Mouse (Mus musculus) left cerebral cortex, postnatal 10 days (tissue): Measurements from ENCODE around the gene Rep15. TPM values are rescaled to one million over a fixed set of nuclear protein-coding genes. Genes with fewer than 3 reads are reported as not detected.

ENCODE experiments used
- DNase-seq, 2 experiments: peaks; one replicate each; pipeline ENCODE4 v3.0.0; 2021 to 2022; ENCODE audit warnings: low spot score in 2 of 2, mixed read lengths in 1 of 2; ENCODE audit errors: extremely low spot score in 1 of 2
- intact Hi-C: fragments of 180-260 bp; cut with DNase I; formaldehyde crosslinking; loops from one replicate; pipeline ENCODE4 v1.15.1; 2025
- total RNA-seq, 2 experiments: library from RNA; stranded (reverse); gene quantifications; 2 replicates each; pipeline ENCODE4 v1.2.3; 2021

Rep15 gene
- 1 to 10 TPM; 2.9 TPM for total RNA-seq

- intact Hi-C loops = no loop called here
- DNase-seq = no peak
These were observed at the start of gene Rep15 for GRCm38 (mm10) chr6:147032303-147032925. Gene Rep15 (plus strand): TSS chr6:147032584.

- intact Hi-C loops = no loop called here
- DNase-seq = no peak
These were observed 47.8 kb upstream of the Rep15 start for GRCm38 (mm10) chr6:146984569-146984968.

GRCm38 (mm10) chr6:146994236-146994635, 38.1 kb upstream of the Rep15 start:
- intact Hi-C loops = loop anchor here (2.0 kb wide), 1 partner anchor 161 kb away; no protein-coding TSS in a partner anchor
- peak; percentile 67 to 70 for DNase-seq

GRCm38 (mm10) chr6:146995391-146995790, 37.0 kb upstream of the Rep15 start:
- DNase-seq = no peak
- intact Hi-C loops = loop anchor here (2.0 kb wide), 1 partner anchor 163 kb away; no protein-coding TSS in a partner anchor

GRCm38 (mm10) chr6:146995878-146996277, 36.5 kb upstream of the Rep15 start:
- no peak for DNase-seq
- intact Hi-C loops = loop anchor here (2.0 kb wide), 1 partner anchor 163 kb away; no protein-coding TSS in a partner anchor

- no peak for DNase-seq
- intact Hi-C loops = no loop called here
These were observed 35.4 kb upstream of the Rep15 start for GRCm38 (mm10) chr6:146997006-146997405.

- intact Hi-C loops = no loop called here
- DNase-seq = no peak
These were observed 33.7 kb upstream of the Rep15 start for GRCm38 (mm10) chr6:146998710-146999109.

GRCm38 (mm10) chr6:146999302-146999701, 33.1 kb upstream of the Rep15 start:
- no peak for DNase-seq
- intact Hi-C loops = no loop called here

- intact Hi-C loops = no loop called here
- DNase-seq = no peak
These were observed 32.6 kb upstream of the Rep15 start for GRCm38 (mm10) chr6:146999755-147000154.

- intact Hi-C loops = no loop called here
- DNase-seq = peak in 1 of 2 experiments; percentile 54
These were observed 24.2 kb upstream of the Rep15 start for GRCm38 (mm10) chr6:147008148-147008547.

- intact Hi-C loops = no loop called here
These were observed 22.0 kb upstream of the Rep15 start for GRCm38 (mm10) chr6:147010358-147010757.

GRCm38 (mm10) chr6:147010811-147011520, 21.4 kb upstream of the Rep15 start:
- intact Hi-C loops = no loop called here
- no peak for DNase-seq

More at GRCm38 (mm10) chr6:147010358-147010757, 22.0 kb upstream of the Rep15 start:
- no peak for DNase-seq

- intact Hi-C loops = no loop called here
- DNase-seq = no peak
These were observed 20.8 kb upstream of the Rep15 start for GRCm38 (mm10) chr6:147011555-147011954.

GRCm38 (mm10) chr6:147011977-147012376, 20.4 kb upstream of the Rep15 start:
- intact Hi-C loops = no loop called here
- no peak for DNase-seq

- intact Hi-C loops = no loop called here
- DNase-seq = no peak
These were observed 18.8 kb upstream of the Rep15 start for GRCm38 (mm10) chr6:147013546-147013945.

- intact Hi-C loops = no loop called here
- DNase-seq = no peak
These were observed 14.5 kb upstream of the Rep15 start for GRCm38 (mm10) chr6:147017906-147018305.

- intact Hi-C loops = no loop called here
- no peak for DNase-seq
These were observed 14.0 kb upstream of the Rep15 start for GRCm38 (mm10) chr6:147018364-147018763.

- intact Hi-C loops = no loop called here
- no peak for DNase-seq
These were observed 11.2 kb upstream of the Rep15 start for GRCm38 (mm10) chr6:147021181-147021580.

GRCm38 (mm10) chr6:147022375-147023132, 9.8 kb upstream of the Rep15 start:
- DNase-seq = peak in 1 of 2 experiments; percentile 28
- intact Hi-C loops = no loop called here

GRCm38 (mm10) chr6:147023133-147023395, 9.3 kb upstream of the Rep15 start:
- intact Hi-C loops = no loop called here
- DNase-seq = no peak
